In genomic region chr11:54002761-54003717, GRCm38 (mm10) we compare ENCODE assay signal across 8 mouse cellular contexts. TPM values are rescaled to one million over a fixed set of nuclear protein-coding genes. Genes with fewer than 3 reads are reported as not detected.
A peak's percentile ranks its signal among the peaks of the same experiment; 100 is the strongest.
DNase-seq lines count a peak whose midpoint lies in the region.

No protein-coding gene starts in this region.

- peak; percentile 27 for DNase-seq in T-cell, adult 2 months (ENCODE audit: low spot score)
- DNase-seq in cerebellum, postnatal 10 days = peak; percentile 88
- DNase-seq in forelimb bud, embryonic 11.5 days (ENCODE audit: low read depth, low spot score) = peak; percentile 81
- DNase-seq in hindlimb bud, embryonic 11.5 days (ENCODE audit: extremely low spot score, low read depth, low spot score) = peak; percentile 64
- peak; percentile 37 to 56 for DNase-seq in layer of hippocampus, postnatal 36 days
- DNase-seq in lung, postnatal 14 days = peak; percentile 73
- peak; percentile 85 for DNase-seq in retina, embryonic 14.5 days (ENCODE audit: low spot score)
- peak; percentile 71 for DNase-seq in thymus, postnatal 4 days

RNA-seq across cellular contexts. Expression of gene Slc22a21, which starts 22.9 kb away (rescaled TPM):
- 1 to 10 TPM; 1.5 to 1.9 TPM for total RNA-seq in layer of hippocampus, postnatal 36 days (2021)

RNA-seq across cellular contexts. Expression of gene Slc22a4, which starts 24.9 kb away (rescaled TPM):
- total RNA-seq in layer of hippocampus, postnatal 36 days (2021) = 1 to 10 TPM; 4.2 to 6.9 TPM

Comparison
In these comparisons a context has a peak if more than half of its experiments do, and no peak if none do; other contexts are left out.
1. Peak in every context shown above with its lines: DNase-seq.
2. DNase-seq: peak in every context shown above with its lines; median percentile 88 in cerebellum, postnatal 10 days; 85 in retina, embryonic 14.5 days; 81 in forelimb bud, embryonic 11.5 days; 73 in lung, postnatal 14 days; 71 in thymus, postnatal 4 days; 64 in hindlimb bud, embryonic 11.5 days; 46 in layer of hippocampus, postnatal 36 days; 27 in T-cell, adult 2 months.